Mouse (Mus musculus) limb, embryonic 11.5 days (tissue): ENCODE data around the gene Ube2v1. TPM values are rescaled to one million over a fixed set of nuclear protein-coding genes. Genes with fewer than 3 reads are reported as not detected.

Experiments
- ATAC-seq: fragments of 200-750 bp; cut with Nextera tagmentation; 2 replicates; pipeline ENCODE4 v1.8.0; 2017; ENCODE audit warnings: low read depth; ENCODE audit not compliant: insufficient number of reproducible peaks, low FRiP score, low TSS enrichment
- DNase-seq: peaks from one replicate; pipeline ENCODE4 v3.0.0-alpha.2; 2015; ENCODE audit warnings: low spot score
- H3K27ac ChIP-seq: fragments of 300-500 bp; sonication (generic); replicated peaks from 2 replicates; pipeline ENCODE4 v1.5.1; 2014; ENCODE audit warnings: low read depth, mild to moderate bottlenecking, low read length
- H3K27me3 ChIP-seq: fragments of 300-500 bp; sonication (generic); 2 replicates; pipeline ENCODE4 v1.6.1; 2014; ENCODE audit warnings: mild to moderate bottlenecking, low read length, mixed read lengths; ENCODE audit not compliant: control insufficient read depth, insufficient read depth
- H3K36me3 ChIP-seq: fragments of 300-500 bp; sonication (generic); 2 replicates; pipeline ENCODE4 v1.6.1; 2014; ENCODE audit warnings: mild to moderate bottlenecking, low read length, moderate library complexity, mixed read lengths; ENCODE audit not compliant: control insufficient read depth, insufficient read depth
- H3K4me1 ChIP-seq: fragments of 300-500 bp; sonication (generic); 2 replicates; pipeline ENCODE4 v1.6.1; 2014; ENCODE audit warnings: low read length, mixed read lengths; ENCODE audit not compliant: control insufficient read depth, insufficient read depth
- H3K4me2 ChIP-seq: fragments of 300-500 bp; sonication (generic); 2 replicates; pipeline ENCODE4 v1.6.1; 2014; ENCODE audit warnings: low read depth, mild to moderate bottlenecking, moderate library complexity; ENCODE audit not compliant: severe bottlenecking
- H3K4me3 ChIP-seq: fragments of 300-500 bp; sonication (generic); 2 replicates; pipeline ENCODE4 v1.5.1; 2014; ENCODE audit warnings: low read depth, low read length
- H3K9ac ChIP-seq: fragments of 300-500 bp; sonication (generic); 2 replicates; pipeline ENCODE4 v1.6.1; 2014; ENCODE audit warnings: mild to moderate bottlenecking, low read length
- H3K9me3 ChIP-seq: fragments of 300-500 bp; sonication (generic); 2 replicates; pipeline ENCODE4 v1.6.1; 2016; ENCODE audit warnings: low read length; ENCODE audit not compliant: control insufficient read depth
- WGBS: fragments of 180-500 bp; shearing (Covaris S2); extraction: QIAGEN DNeasy Blood & Tissue Kit; methylation state at CpG from one replicate; pipeline ENCODE4 v1.1.7; 2014; 5-methylcytosine and 5-hydroxymethylcytosine counted together
- polyA plus RNA-seq: library from polyadenylated mRNA; unstranded; fragments of >200 nt; fragmentation: Nextera tagmentation; extraction: Ambion mirVana; gene quantifications from 2 replicates; pipeline ENCODE4 v1.2.1, GENCODE M21; 2014

Gene Ube2v1
- polyA plus RNA-seq, 1 experiment from 2014 or later: 267 TPM

DNA sequence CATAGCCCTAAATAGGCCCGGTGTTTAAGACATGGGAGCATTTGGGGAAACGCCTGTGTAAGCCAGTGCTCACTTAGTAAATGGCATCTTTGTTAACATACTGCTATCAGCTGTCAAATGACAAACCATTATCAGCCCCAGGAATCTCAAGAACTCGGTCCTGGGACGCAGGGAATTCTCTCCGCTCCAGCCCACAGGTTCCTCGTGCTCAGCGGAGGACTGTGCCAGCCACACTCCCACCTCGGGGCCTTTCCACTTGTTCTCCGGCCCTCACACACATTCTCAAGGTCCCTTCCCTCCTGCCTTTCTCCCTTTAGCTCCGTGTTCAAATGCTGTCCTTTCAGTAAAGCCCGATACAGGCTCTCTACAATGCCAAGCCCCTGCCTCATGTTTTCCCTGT, 26.8 kb upstream of the Ube2v1 start:
- Histone ChIP-seq H3K4me1 (peaks cover 17% of the 10 kb centered on the region), H3K9me3 (no peaks in the 10 kb centered on the region), H3K4me3 (no peak overlapping the region), H3K27me3 (peaks cover 2% of the 10 kb centered on the region; the same call in 1 of the 2 replicates), H3K36me3 (no peaks in the 10 kb centered on the region; the same call in 1 of the 2 replicates), H3K27ac (no peak overlapping the region), H3K4me2 (no peak overlapping the region), H3K9ac (no peak overlapping the region)
- DNase-seq (no peak), ATAC-seq (no peak)
- WGBS: 78% methylated on average over 11 of the region's 11 CpGs

DNA sequence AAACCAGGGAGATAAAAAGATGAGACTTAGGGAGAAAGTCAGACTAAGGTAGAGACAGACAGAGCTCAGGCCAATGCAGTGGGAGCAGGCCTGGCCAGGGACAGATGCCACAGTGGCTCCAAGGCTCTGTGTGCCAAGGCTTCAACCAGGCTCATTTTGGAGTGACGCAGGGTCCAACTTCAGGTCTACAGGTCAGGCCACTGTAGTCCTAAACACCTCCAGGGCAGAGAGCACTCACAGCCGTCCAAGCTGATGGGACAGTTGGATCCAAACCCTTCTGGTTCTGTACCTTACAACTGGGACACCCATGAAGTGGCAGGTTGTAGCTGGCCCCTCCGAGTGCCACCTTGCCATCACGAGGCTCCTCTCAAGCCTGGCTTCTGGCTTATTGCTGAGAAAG, 26.1 kb upstream of the Ube2v1 start:
- Histone ChIP-seq H3K4me2 (no peak overlapping the region), H3K27ac (no peak overlapping the region), H3K4me3 (no peak overlapping the region), H3K36me3 (no peaks in the 10 kb centered on the region; the same call in 1 of the 2 replicates), H3K9ac (no peak overlapping the region), H3K9me3 (no peaks in the 10 kb centered on the region), H3K27me3 (peaks cover 2% of the 10 kb centered on the region; the same call in 1 of the 2 replicates), H3K4me1 (peaks cover 17% of the 10 kb centered on the region)
- DNase-seq (no peak), ATAC-seq (no peak)
- 91% methylated on average over 4 of the region's 4 CpGs for WGBS

DNA sequence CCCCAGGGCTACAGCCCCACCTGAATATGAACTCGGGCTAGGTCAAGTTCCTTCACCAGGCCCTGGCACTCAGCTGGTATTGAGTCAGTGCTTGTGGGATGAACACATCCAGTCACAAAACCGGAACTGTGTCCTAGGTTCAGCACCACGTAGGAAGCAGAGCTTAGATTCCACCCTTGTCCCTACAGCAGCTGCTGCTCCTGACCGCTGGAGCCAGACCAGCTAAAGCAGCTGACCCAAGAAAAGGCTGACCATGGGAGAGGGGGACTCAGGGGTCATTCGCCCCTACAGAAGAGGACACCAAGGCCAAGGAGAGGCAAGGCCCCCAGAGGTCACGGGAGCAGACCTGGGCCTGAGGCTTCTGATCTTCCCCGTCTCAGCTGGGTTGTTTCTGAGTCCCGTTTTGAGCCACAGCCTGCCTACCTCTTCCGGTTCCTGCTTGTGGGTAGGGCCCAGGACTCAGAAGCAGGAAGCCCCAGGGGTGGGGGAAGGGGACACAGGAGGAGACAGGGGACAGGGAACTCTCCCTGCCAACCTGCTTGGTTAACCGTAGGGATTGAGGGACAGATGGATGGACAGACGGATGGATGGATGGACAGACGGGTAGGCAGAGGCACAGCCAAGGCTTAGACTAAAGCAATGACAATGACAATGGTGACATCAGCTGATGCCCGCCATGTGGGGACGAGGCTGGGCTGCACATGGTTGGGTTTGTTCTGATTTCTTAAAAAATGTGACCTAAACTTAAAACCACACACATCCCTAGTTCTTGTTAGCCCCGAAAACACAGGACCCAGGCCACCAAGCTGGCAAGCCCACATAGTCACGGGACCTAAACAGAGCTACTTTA, 25.0 kb upstream of the Ube2v1 start:
- 88% methylated on average over 16 of the region's 16 CpGs for WGBS
- H3K4me1 ChIP-seq: peaks cover 14% of the 10 kb centered on the region
- no peak overlapping the region for H3K27ac ChIP-seq
- no peak overlapping the region for H3K9ac ChIP-seq
- H3K9me3 ChIP-seq: no peaks in the 10 kb centered on the region
- no peak overlapping the region for H3K4me3 ChIP-seq
- H3K4me2 ChIP-seq: no peak overlapping the region
- H3K36me3 ChIP-seq: peaks cover 3% of the 10 kb centered on the region; the same call in 1 of the 2 replicates
- no peak for ATAC-seq
- DNase-seq: no peak
- H3K27me3 ChIP-seq: no peaks in the 10 kb centered on the region

- Histone ChIP-seq H3K9ac (no peak overlapping the region), H3K36me3 (peaks cover 5% of the 10 kb centered on the region; the same call in 1 of the 2 replicates), H3K4me2 (no peak overlapping the region)
Measured at GRCm38 (mm10) chr2:167654911-167655600, 23.2 kb upstream of the Ube2v1 start.

DNA sequence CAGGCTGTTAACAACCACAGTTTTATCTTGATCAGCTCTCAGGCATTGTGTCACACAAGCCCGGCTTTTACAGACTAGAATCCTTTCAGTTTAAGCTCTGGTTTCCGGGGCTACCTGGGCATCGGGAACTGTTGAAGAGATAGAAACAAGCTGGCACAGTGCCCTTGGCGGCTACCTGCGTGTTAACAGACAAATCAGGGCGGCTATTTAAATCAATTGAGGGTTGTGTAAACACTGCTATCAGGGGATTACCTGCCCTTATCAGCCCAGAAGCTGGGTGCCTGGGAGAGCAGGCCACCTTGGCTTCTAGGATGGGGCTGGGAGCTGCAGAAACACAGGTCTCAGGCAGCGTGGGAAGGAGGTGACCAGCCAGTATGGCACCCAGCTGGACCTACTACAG, 20.8 kb upstream of the Ube2v1 start:
- no peak for DNase-seq

More at GRCm38 (mm10) chr2:167654911-167655600, 23.2 kb upstream of the Ube2v1 start:
- Histone ChIP-seq H3K9me3 (no peaks in the 10 kb centered on the region), H3K27ac (no peak overlapping the region), H3K4me3 (no peak overlapping the region), H3K4me1 (peaks cover 5% of the 10 kb centered on the region), H3K27me3 (no peaks in the 10 kb centered on the region)
- DNase-seq (no peak), ATAC-seq (no peak)
- 86% methylated on average over 10 of the region's 10 CpGs for WGBS

GRCm38 (mm10) chr2:167651622-167652021, 19.7 kb upstream of the Ube2v1 start:
- no peaks in the 10 kb centered on the region for H3K4me1 ChIP-seq
- no peak overlapping the region for H3K4me3 ChIP-seq
- 91% methylated on average over 9 of the region's 9 CpGs for WGBS
- no peak overlapping the region for H3K4me2 ChIP-seq
- no peak overlapping the region for H3K27ac ChIP-seq
- 0 out of 2 replicates have a peak, but pooled peaks cover 5% of the 10 kb centered on the region for H3K36me3 ChIP-seq
- ATAC-seq (no peak), DNase-seq (no peak)
- no peaks in the 10 kb centered on the region for H3K27me3 ChIP-seq
- H3K9me3 ChIP-seq: no peaks in the 10 kb centered on the region
- H3K9ac ChIP-seq: no peak overlapping the region

More for the DNA sequence above, 20.8 kb upstream of the Ube2v1 start:
- no peak for ATAC-seq
- H3K4me2 ChIP-seq: no peak overlapping the region
- no peaks in the 10 kb centered on the region for H3K9me3 ChIP-seq
- H3K4me3 ChIP-seq: no peak overlapping the region
- WGBS: 88% methylated on average over 7 of the region's 7 CpGs
- H3K4me1 ChIP-seq: no peaks in the 10 kb centered on the region
- no peaks in the 10 kb centered on the region for H3K27me3 ChIP-seq
- H3K9ac ChIP-seq: no peak overlapping the region
- peaks cover 5% of the 10 kb centered on the region; the same call in 1 of the 2 replicates for H3K36me3 ChIP-seq
- no peak overlapping the region for H3K27ac ChIP-seq

DNA sequence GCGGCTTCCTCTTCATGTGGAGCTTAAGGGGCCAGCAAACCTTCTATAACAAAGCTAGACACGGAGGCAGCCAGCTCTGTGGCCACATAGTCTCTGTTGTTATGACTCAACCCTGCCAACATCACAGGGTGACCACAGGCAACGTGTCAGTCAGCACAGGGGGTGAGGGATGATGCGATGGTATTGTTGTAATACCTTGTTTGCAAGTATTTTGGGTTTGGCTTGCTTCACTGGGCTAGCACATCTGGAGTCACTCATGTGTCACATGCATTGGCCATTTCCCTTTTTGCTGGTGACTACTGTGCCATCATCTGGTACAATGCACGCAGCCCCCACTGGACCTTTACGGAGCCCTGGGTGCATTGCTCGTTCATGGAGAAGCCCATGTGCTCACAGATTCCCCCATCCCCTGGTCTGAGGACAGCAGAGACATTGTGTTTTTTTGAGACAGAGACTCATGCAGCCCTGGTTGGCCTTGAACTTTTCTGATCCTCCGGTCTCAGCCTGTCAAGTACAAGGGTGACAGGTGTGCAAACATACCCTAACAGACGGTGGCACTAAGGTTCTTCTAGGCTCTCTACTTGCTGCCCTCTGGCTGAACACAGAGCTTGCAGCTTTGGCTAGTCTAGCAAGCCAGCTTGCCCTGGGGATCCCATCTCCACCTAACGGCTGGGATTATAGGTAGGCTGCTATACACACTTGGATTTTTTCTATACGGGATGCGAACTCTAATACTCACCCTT, 17.6 kb upstream of the Ube2v1 start:
- Histone ChIP-seq H3K27ac (no peak overlapping the region), H3K4me3 (no peak overlapping the region), H3K9me3 (no peaks in the 10 kb centered on the region), H3K27me3 (no peaks in the 10 kb centered on the region), H3K4me1 (no peaks in the 10 kb centered on the region), H3K9ac (no peak overlapping the region), H3K36me3 (0 out of 2 replicates have a peak, but pooled peaks cover 5% of the 10 kb centered on the region), H3K4me2 (no peak overlapping the region)
- WGBS: 91% methylated on average over 12 of the region's 12 CpGs
- ATAC-seq (no peak), DNase-seq (no peak)

DNA sequence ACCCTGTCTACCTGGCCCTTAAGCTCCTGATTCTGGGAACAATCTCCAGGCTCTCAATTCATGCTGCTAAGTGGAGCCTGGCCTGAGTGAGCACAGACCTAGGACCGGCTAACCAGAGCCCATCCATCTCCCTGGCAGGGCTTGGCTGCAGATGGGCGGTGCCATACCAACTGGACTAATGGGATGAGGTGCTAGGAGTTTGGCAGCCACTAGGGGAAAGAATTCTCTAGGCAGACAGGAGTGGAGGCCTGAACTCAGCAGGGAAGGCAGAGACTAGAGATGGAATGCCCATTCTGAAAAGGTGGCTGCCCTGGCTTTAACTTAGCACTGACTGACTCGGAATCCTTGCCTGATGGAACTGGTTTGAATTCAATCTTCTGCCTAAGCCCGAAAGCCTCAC, 14.5 kb upstream of the Ube2v1 start:
- Histone ChIP-seq H3K9ac (no peak overlapping the region), H3K27me3 (no peaks in the 10 kb centered on the region), H3K4me1 (no peaks in the 10 kb centered on the region), H3K9me3 (no peaks in the 10 kb centered on the region), H3K36me3 (peaks cover 3% of the 10 kb centered on the region; the same call in 1 of the 2 replicates), H3K27ac (no peak overlapping the region), H3K4me3 (no peak overlapping the region), H3K4me2 (no peak overlapping the region)
- 55% methylated on average over 4 of the region's 4 CpGs for WGBS
- no peak for ATAC-seq
- no peak for DNase-seq
